Mouse (Mus musculus) brain, adult 10 weeks (tissue): ENCODE results near the gene Svs4. TPM values are rescaled to one million over a fixed set of nuclear protein-coding genes. Genes with fewer than 3 reads are reported as not detected.

Source experiments
- polyA plus RNA-seq: library from polyadenylated mRNA; stranded (reverse); fragments of 350-450 nt; fragmentation: Illumina TruSeq; extraction: RNeasy Lipid Tissue Mini Kit (QIAGEN cat#74804); gene quantifications from one replicate; pipeline ENCODE4 v1.2.3, GENCODE M21; 2015; ENCODE audit warnings: low read depth, low replicate concordance

Gene Svs4
- not detected for polyA plus RNA-seq

GRCm38 (mm10) chr2:164278359-164278758, at the start of gene Svs4:
Gene Svs4, minus strand, starts transcription at chr2:164278459.

GRCm38 (mm10) chr2:164316451-164316850, 38.2 kb upstream of the Svs4 start, which contains the start of gene Svs6:
Gene Svs6, plus strand, starts transcription at chr2:164316751.

GRCm38 (mm10) chr2:164288968-164289367, 10.7 kb upstream of the Svs4 start, which contains the start of gene Svs3a:
Gene Svs3a, plus strand, starts transcription at chr2:164289268.

GRCm38 (mm10) chr2:164256540-164256939, 21.7 kb downstream of the Svs4 start, which contains the start of gene Svs3b:
Gene Svs3b, minus strand, starts transcription at chr2:164256640.

GRCm38 (mm10) chr2:164238366-164238765, 39.9 kb downstream of the Svs4 start, which contains the start of gene Svs2:
Gene Svs2, minus strand, starts transcription at chr2:164238466.

Other genes starting within 250 kb of the Svs4 start
- gene Stk4, start 208.1 kb downstream of the Svs4 start, polyA plus RNA-seq = 22.5 TPM
- gene Tomm34, start 207.3 kb downstream of the Svs4 start, polyA plus RNA-seq = 78.4 TPM
- 14.4 TPM for gene Kcns1, start 107.3 kb downstream of the Svs4 start, polyA plus RNA-seq
- not detected for gene Wfdc5, start 95.7 kb downstream of the Svs4 start, polyA plus RNA-seq
- not detected for gene Wfdc12, start 87.9 kb downstream of the Svs4 start, polyA plus RNA-seq
- gene Wfdc15a, start 78.3 kb downstream of the Svs4 start, polyA plus RNA-seq = not detected
- not detected for gene Wfdc15b, start 56.8 kb downstream of the Svs4 start, polyA plus RNA-seq
- not detected for gene Svs2, start 40.0 kb downstream of the Svs4 start, polyA plus RNA-seq
- not detected for gene Svs3b, start 21.8 kb downstream of the Svs4 start, polyA plus RNA-seq
- gene Svs3a, start 10.8 kb upstream of the Svs4 start, polyA plus RNA-seq = not detected
- not detected for gene Svs6, start 38.3 kb upstream of the Svs4 start, polyA plus RNA-seq
- gene Svs5, start 54.3 kb upstream of the Svs4 start, polyA plus RNA-seq = not detected
- not detected for gene Slpi, start 110.6 kb upstream of the Svs4 start, polyA plus RNA-seq
- 0.13 TPM for gene Rbpjl, start 124.7 kb upstream of the Svs4 start, polyA plus RNA-seq
- 6.6 TPM for gene Matn4, start 126.7 kb upstream of the Svs4 start, polyA plus RNA-seq
- 50.0 TPM for gene Sdc4, start 165.4 kb upstream of the Svs4 start, polyA plus RNA-seq
- gene Sys1, start 178.5 kb upstream of the Svs4 start, polyA plus RNA-seq = 50.2 TPM
- gene Gm20458, start 182.5 kb upstream of the Svs4 start, polyA plus RNA-seq = not detected
- not detected for gene Trp53tg5, start 195.3 kb upstream of the Svs4 start, polyA plus RNA-seq
- 233 TPM for gene Dbndd2, start 207.6 kb upstream of the Svs4 start, polyA plus RNA-seq
- 56.1 TPM for gene Pigt, start 219.1 kb upstream of the Svs4 start, polyA plus RNA-seq